Mouse (Mus musculus): ENCODE measurements around the gene Ptpro.

DNA sequence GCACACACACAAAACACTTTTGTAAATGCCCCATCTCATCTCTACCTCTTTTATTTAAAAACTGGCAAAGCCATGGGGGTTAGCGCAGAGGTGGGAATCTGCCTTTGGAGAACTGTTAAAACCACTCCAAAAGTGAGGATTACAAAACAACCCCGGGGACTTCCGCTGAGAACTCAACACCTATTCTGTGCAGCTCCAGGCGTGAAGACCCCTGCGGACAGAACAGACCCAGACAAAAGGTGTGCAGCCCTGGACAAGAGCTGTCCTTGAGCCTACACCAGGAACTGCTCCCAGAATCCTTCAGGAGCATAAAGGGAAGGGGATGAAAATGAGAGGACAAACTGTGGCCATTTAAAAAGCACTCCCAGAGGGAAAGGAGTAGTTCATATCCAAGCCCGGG is 243.1 kb downstream of the Ptpro start:
- TF ChIP-seq POLR2A (IDR thresholded peaks at IDR 0.05; ENCODE audit: low read depth, low read length) (no peak), CTCF (IDR thresholded peaks at IDR 0.05; ENCODE audit: borderline replicate concordance, insufficient read depth, low read length) (no peak)

Data from embryonic fibroblast, embryonic 13.5 days (primary cell).